Mouse (Mus musculus): ENCODE results near the gene Dtx3. TPM values are rescaled to one million over a fixed set of nuclear protein-coding genes. Genes with fewer than 3 reads are reported as not detected.
A peak's percentile ranks its signal among the peaks of the same experiment; 100 is the strongest.

Gene Dtx3
- total RNA-seq (2014; rRNA removed) = 258 and 275 TPM in 2 replicates
- 205 and 217 TPM in 2 replicates for polyA plus RNA-seq (2015; fragmentation: Nextera tagmentation; extraction: Ambion mirVana)

DNA sequence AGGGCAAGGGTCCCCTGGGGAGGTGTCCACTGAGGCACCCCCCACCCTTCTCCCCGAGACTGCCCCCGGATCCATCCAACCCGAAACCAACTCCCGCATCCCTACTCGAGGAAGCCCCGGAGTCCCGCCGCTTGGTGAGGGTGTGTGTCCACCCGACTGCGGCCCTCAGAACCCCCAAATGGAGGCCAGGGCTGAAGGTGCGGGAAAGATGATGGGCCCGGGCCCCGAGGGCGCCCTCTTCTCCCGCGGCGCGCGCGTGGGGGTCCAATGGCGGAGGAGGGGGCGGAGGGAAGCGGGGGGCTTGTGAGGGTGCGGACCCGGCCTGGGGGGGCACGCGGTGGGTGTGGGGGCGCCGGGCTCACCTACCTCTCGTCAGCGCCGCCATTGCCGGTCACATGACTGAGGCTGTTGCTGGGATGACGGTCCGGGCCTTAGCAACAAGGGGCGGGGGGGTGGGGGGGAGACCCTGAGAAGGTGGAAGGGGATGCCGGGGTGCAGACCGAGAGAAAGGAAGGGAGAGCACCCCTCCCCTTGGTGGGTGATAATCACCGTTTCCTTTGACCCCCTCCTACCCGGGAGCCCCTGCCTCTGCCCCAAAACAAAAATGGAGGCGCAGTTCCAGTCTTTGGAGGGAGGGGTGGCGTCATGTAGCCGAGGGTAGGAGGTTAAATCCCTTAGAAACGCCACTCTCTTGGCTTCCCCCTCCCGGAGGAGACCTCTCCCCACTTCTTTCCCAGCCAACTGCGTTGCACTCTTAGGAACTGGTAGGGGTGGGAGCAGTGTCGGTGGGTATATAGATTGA, at the start of gene Dtx3:
Gene Dtx3 (minus strand): TSS at position 401 of the 802 bp plus-strand sequence.
- Histone ChIP-seq H3K4me1 (ENCODE audit: insufficient read depth, low read length) (peaks cover 6% of the 10 kb centered on the region; the same call in 1 of the 2 replicates), H3K27ac (ENCODE audit: low read depth, low read length) (peak within 1 kb of the TSS; percentile 92), H3K9ac (replicated peaks; ENCODE audit: low read length, poor library complexity, severe bottlenecking) (peak within 1 kb of the TSS; percentile 100), H3K36me3 (ENCODE audit: insufficient read depth, low read length) (peaks cover 44% of the 10 kb centered on the region), H3K27me3 (ENCODE audit: insufficient read depth, low read length) (no peaks in the 10 kb centered on the region), H3K4me2 (ENCODE audit: low read depth, low read length, poor library complexity, severe bottlenecking) (peak within 1 kb of the TSS; percentile 73), H3K9me3 (ENCODE audit: low read length) (no peaks in the 10 kb centered on the region), H3K4me3 (ENCODE audit: low read depth, low read length) (peak within 1 kb of the TSS; percentile 91)
- DNase-seq (ENCODE audit: low spot score) (peak; percentile 53), ATAC-seq (ENCODE audit: low FRiP score) (peak; percentile 62)
- no peak for TF ChIP-seq CTCF (IDR thresholded peaks at IDR 0.05)
- WGBS = 2% methylated on average over 34 of the region's 47 CpGs

DNA sequence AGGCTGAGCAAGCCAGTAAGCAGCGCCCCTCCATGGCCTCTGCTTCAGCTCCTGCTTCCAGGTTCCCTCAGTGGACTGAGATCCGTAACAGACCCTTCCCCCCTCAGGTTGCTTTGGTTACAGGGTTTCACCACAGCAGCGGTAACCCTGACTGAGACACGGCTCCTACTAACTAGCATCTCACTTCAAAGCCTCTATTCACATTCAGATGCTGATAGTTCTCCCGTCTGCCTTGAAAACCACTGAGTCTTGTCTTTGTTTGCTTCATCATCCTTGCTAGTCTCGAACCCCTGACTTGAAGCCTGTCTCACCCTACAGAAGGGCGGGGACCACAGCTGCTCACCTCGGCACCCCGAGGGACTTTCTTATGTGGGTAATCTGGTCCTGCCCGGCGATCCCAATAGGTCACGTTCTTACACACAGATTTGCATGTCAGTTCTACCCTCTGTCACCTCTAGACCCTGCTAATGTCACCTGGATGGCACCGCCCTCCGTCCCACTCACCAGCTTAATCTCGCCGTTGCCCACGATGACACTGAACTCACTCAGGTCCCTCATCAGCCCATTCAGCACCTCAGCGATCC, 42.8 kb upstream of the Dtx3 start:
- Histone ChIP-seq H3K27me3 (ENCODE audit: insufficient read depth, low read length) (no peaks in the 10 kb centered on the region), H3K9me3 (ENCODE audit: low read length) (no peaks in the 10 kb centered on the region), H3K4me3 (ENCODE audit: low read depth, low read length) (no peak overlapping the region), H3K9ac (replicated peaks; ENCODE audit: low read length, poor library complexity, severe bottlenecking) (no peak overlapping the region), H3K4me1 (ENCODE audit: insufficient read depth, low read length) (no peaks in the 10 kb centered on the region), H3K27ac (ENCODE audit: low read depth, low read length) (no peak overlapping the region), H3K4me2 (ENCODE audit: low read depth, low read length, poor library complexity, severe bottlenecking) (no peak overlapping the region), H3K36me3 (ENCODE audit: insufficient read depth, low read length) (peaks cover 76% of the 10 kb centered on the region)
- DNase-seq (ENCODE audit: low spot score) = no peak
- no peak for ATAC-seq (ENCODE audit: low FRiP score)
- no peak for TF ChIP-seq CTCF (IDR thresholded peaks at IDR 0.05)
- 73% methylated on average over 18 of the region's 18 CpGs for WGBS

- peaks cover 74% of the 10 kb centered on the region for H3K36me3 ChIP-seq (ENCODE audit: insufficient read depth, low read length)
- H3K27me3 ChIP-seq (ENCODE audit: insufficient read depth, low read length) = no peaks in the 10 kb centered on the region
- H3K4me3 ChIP-seq (ENCODE audit: low read depth, low read length) = no peak overlapping the region
- H3K4me2 ChIP-seq (ENCODE audit: low read depth, low read length, poor library complexity, severe bottlenecking) = no peak overlapping the region
- WGBS = 56% methylated on average over 9 of the region's 9 CpGs
- no peak overlapping the region for H3K27ac ChIP-seq (ENCODE audit: low read depth, low read length)
- H3K9me3 ChIP-seq (ENCODE audit: low read length) = no peaks in the 10 kb centered on the region
- no peak overlapping the region for H3K9ac ChIP-seq (replicated peaks; ENCODE audit: low read length, poor library complexity, severe bottlenecking)
- ATAC-seq (ENCODE audit: low FRiP score) (no peak), DNase-seq (ENCODE audit: low spot score) (no peak)
- no peaks in the 10 kb centered on the region for H3K4me1 ChIP-seq (ENCODE audit: insufficient read depth, low read length)
- TF ChIP-seq CTCF (IDR thresholded peaks at IDR 0.05) = no peak
These were observed 41.0 kb upstream of the Dtx3 start for GRCm38 (mm10) chr10:127236541-127236940.

GRCm38 (mm10) chr10:127233141-127233540, 37.6 kb upstream of the Dtx3 start:
- Histone ChIP-seq H3K4me1 (ENCODE audit: insufficient read depth, low read length) (no peaks in the 10 kb centered on the region), H3K27me3 (ENCODE audit: insufficient read depth, low read length) (no peaks in the 10 kb centered on the region), H3K4me2 (ENCODE audit: low read depth, low read length, poor library complexity, severe bottlenecking) (no peak overlapping the region), H3K27ac (ENCODE audit: low read depth, low read length) (no peak overlapping the region), H3K9ac (replicated peaks; ENCODE audit: low read length, poor library complexity, severe bottlenecking) (no peak overlapping the region), H3K4me3 (ENCODE audit: low read depth, low read length) (no peak overlapping the region), H3K9me3 (ENCODE audit: low read length) (no peaks in the 10 kb centered on the region), H3K36me3 (ENCODE audit: insufficient read depth, low read length) (peaks cover 74% of the 10 kb centered on the region)
- ATAC-seq (ENCODE audit: low FRiP score) = no peak
- DNase-seq (ENCODE audit: low spot score) = peak; percentile 27
- TF ChIP-seq CTCF (IDR thresholded peaks at IDR 0.05) = peak; percentile 52
- WGBS = 84% methylated on average over 9 of the region's 9 CpGs

- H3K27me3 ChIP-seq (ENCODE audit: insufficient read depth, low read length) = no peaks in the 10 kb centered on the region
- WGBS = 83% methylated on average over 14 of the region's 14 CpGs
- no peaks in the 10 kb centered on the region for H3K4me1 ChIP-seq (ENCODE audit: insufficient read depth, low read length)
- no peak overlapping the region for H3K4me2 ChIP-seq (ENCODE audit: low read depth, low read length, poor library complexity, severe bottlenecking)
- peaks cover 72% of the 10 kb centered on the region for H3K36me3 ChIP-seq (ENCODE audit: insufficient read depth, low read length)
- H3K4me3 ChIP-seq (ENCODE audit: low read depth, low read length) = no peak overlapping the region
- TF ChIP-seq CTCF (IDR thresholded peaks at IDR 0.05) = no peak
- ATAC-seq (ENCODE audit: low FRiP score) (no peak), DNase-seq (ENCODE audit: low spot score) (no peak)
- no peak overlapping the region for H3K27ac ChIP-seq (ENCODE audit: low read depth, low read length)
- no peaks in the 10 kb centered on the region for H3K9me3 ChIP-seq (ENCODE audit: low read length)
- no peak overlapping the region for H3K9ac ChIP-seq (replicated peaks; ENCODE audit: low read length, poor library complexity, severe bottlenecking)
These were observed 36.2 kb upstream of the Dtx3 start for GRCm38 (mm10) chr10:127231741-127232140.

DNA sequence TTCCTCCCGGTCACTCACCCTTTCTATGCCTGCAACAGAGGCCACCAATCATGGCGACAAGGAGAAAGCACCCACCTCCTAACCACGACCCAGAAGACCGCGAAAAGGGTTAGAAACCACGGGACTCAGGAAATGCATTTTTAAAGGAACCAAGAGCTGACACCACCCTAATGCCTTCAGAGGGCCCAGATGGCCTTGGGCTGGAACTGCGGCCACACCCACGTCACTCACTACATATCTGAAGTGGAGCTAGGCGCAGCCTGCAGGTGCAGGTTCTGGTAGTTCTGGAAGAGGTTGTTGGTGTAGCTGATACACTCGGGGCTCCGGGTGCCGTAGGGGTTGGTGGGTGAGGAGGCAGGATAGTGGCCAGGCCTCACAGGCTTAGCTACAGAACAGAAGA, 35.2 kb upstream of the Dtx3 start:
- no peak for ATAC-seq (ENCODE audit: low FRiP score)
- 91% methylated on average over 12 of the region's 12 CpGs for WGBS
- Histone ChIP-seq H3K36me3 (ENCODE audit: insufficient read depth, low read length) (peaks cover 66% of the 10 kb centered on the region), H3K4me2 (ENCODE audit: low read depth, low read length, poor library complexity, severe bottlenecking) (no peak overlapping the region), H3K4me3 (ENCODE audit: low read depth, low read length) (no peak overlapping the region), H3K4me1 (ENCODE audit: insufficient read depth, low read length) (no peaks in the 10 kb centered on the region), H3K9me3 (ENCODE audit: low read length) (no peaks in the 10 kb centered on the region), H3K27ac (ENCODE audit: low read depth, low read length) (no peak overlapping the region), H3K9ac (replicated peaks; ENCODE audit: low read length, poor library complexity, severe bottlenecking) (no peak overlapping the region), H3K27me3 (ENCODE audit: insufficient read depth, low read length) (no peaks in the 10 kb centered on the region)
- DNase-seq (ENCODE audit: low spot score) = no peak
- TF ChIP-seq CTCF (IDR thresholded peaks at IDR 0.05) = no peak
